Mouse (Mus musculus) forebrain, embryonic 16.5 days (tissue): ENCODE data around the gene Nrbf2. TPM values are rescaled to one million over a fixed set of nuclear protein-coding genes. Genes with fewer than 3 reads are reported as not detected.
A peak's percentile ranks its signal among the peaks of the same experiment; 100 is the strongest.

ENCODE experiments used
- ATAC-seq: fragments of 200-750 bp; cut with Nextera tagmentation; 2 replicates; pipeline ENCODE4 v1.8.0; 2017; ENCODE audit warnings: mild to moderate bottlenecking, moderate library complexity
- H3K27ac ChIP-seq: fragments of 300-500 bp; sonication (generic); 2 replicates; pipeline ENCODE4 v1.5.1; 2014; ENCODE audit warnings: low read length, control low read depth
- H3K27me3 ChIP-seq: fragments of 300-500 bp; sonication (generic); replicated peaks from 2 replicates; pipeline ENCODE4 v1.6.1; 2014; ENCODE audit warnings: low read length; ENCODE audit not compliant: control insufficient read depth, insufficient read depth
- H3K36me3 ChIP-seq: fragments of 300-500 bp; sonication (generic); 2 replicates; pipeline ENCODE4 v1.6.1; 2014; ENCODE audit not compliant: control insufficient read depth, insufficient read depth
- H3K4me1 ChIP-seq: fragments of 300-500 bp; sonication (generic); replicated peaks from 2 replicates; pipeline ENCODE4 v1.6.1; 2014; ENCODE audit warnings: low read length; ENCODE audit not compliant: control insufficient read depth, insufficient read depth
- H3K4me2 ChIP-seq: fragments of 300-500 bp; sonication (generic); 2 replicates; pipeline ENCODE4 v1.6.1; 2014; ENCODE audit warnings: mild to moderate bottlenecking, low read length, control low read depth
- H3K4me3 ChIP-seq: fragments of 300-500 bp; sonication (generic); replicated peaks from 2 replicates; pipeline ENCODE4 v1.5.1; 2014; ENCODE audit warnings: mild to moderate bottlenecking, low read length, control low read depth
- H3K9ac ChIP-seq: fragments of 300-500 bp; sonication (generic); replicated peaks from 2 replicates; pipeline ENCODE4 v1.6.1; 2014; ENCODE audit warnings: low read depth, low read length, control low read depth
- H3K9me3 ChIP-seq: fragments of 300-500 bp; sonication (generic); 2 replicates; pipeline ENCODE4 v1.6.1; 2016; ENCODE audit warnings: low read length; ENCODE audit not compliant: control insufficient read depth
- WGBS: fragments of 180-500 bp; shearing (Covaris S2); extraction: QIAGEN DNeasy Blood & Tissue Kit; methylation state at CpG from one replicate; pipeline ENCODE4 v1.1.7; 2014; 5-methylcytosine and 5-hydroxymethylcytosine counted together
- polyA plus RNA-seq: library from polyadenylated mRNA; unstranded; fragments of >200 nt; fragmentation: Nextera tagmentation; extraction: Ambion mirVana; gene quantifications from 2 replicates; pipeline ENCODE4 v1.2.1, GENCODE M21; 2015

The Nrbf2 gene
- polyA plus RNA-seq, 1 experiment from 2014 or later = 42.5 TPM

- Histone ChIP-seq H3K36me3 (no peaks in the 10 kb centered on the region), H3K9me3 (no peaks in the 10 kb centered on the region), H3K4me3 (no peak overlapping the region), H3K27ac (no peak overlapping the region), H3K4me1 (0 out of 2 replicates have a peak, but pooled peaks cover 3% of the 10 kb centered on the region), H3K4me2 (no peak overlapping the region), H3K27me3 (no peaks in the 10 kb centered on the region), H3K9ac (no peak overlapping the region)
- WGBS = 83% methylated on average over 8 of the region's 8 CpGs
- ATAC-seq = no peak
Observed at GRCm38 (mm10) chr10:67296482-67297152, 11.5 kb upstream of the Nrbf2 start.

- 93% methylated on average over 7 of the region's 7 CpGs for WGBS
Observed at GRCm38 (mm10) chr10:67295938-67296466, 10.9 kb upstream of the Nrbf2 start.

GRCm38 (mm10) chr10:67295331-67295730, 10.2 kb upstream of the Nrbf2 start:
- no peaks in the 10 kb centered on the region for H3K27me3 ChIP-seq
- no peak for ATAC-seq
- H3K4me3 ChIP-seq = no peak overlapping the region
- no peaks in the 10 kb centered on the region for H3K9me3 ChIP-seq
- WGBS = 91% methylated on average over 5 of the region's 5 CpGs
- H3K4me1 ChIP-seq = 0 out of 2 replicates have a peak, but pooled peaks cover 3% of the 10 kb centered on the region
- H3K36me3 ChIP-seq = no peaks in the 10 kb centered on the region
- no peak overlapping the region for H3K9ac ChIP-seq
- no peak overlapping the region for H3K27ac ChIP-seq
- no peak overlapping the region for H3K4me2 ChIP-seq

More at GRCm38 (mm10) chr10:67295938-67296466, 10.9 kb upstream of the Nrbf2 start:
- Histone ChIP-seq H3K27me3 (no peaks in the 10 kb centered on the region), H3K36me3 (no peaks in the 10 kb centered on the region), H3K4me3 (no peak overlapping the region), H3K27ac (no peak overlapping the region), H3K9me3 (no peaks in the 10 kb centered on the region), H3K9ac (no peak overlapping the region), H3K4me2 (no peak overlapping the region), H3K4me1 (0 out of 2 replicates have a peak, but pooled peaks cover 3% of the 10 kb centered on the region)
- no peak for ATAC-seq

- WGBS = 78% methylated on average over 8 of the region's 8 CpGs
- Histone ChIP-seq H3K36me3 (no peaks in the 10 kb centered on the region), H3K9me3 (no peaks in the 10 kb centered on the region), H3K4me1 (no peaks in the 10 kb centered on the region; the same call in 1 of the 2 replicates), H3K4me2 (no peak overlapping the region), H3K27ac (no peak overlapping the region), H3K27me3 (no peaks in the 10 kb centered on the region), H3K9ac (no peak overlapping the region), H3K4me3 (no peak overlapping the region)
- ATAC-seq = no peak
Observed at GRCm38 (mm10) chr10:67291087-67291486, 6.0 kb upstream of the Nrbf2 start.

GRCm38 (mm10) chr10:67290622-67291021, 5.5 kb upstream of the Nrbf2 start:
- no peak for ATAC-seq
- Histone ChIP-seq H3K27ac (no peak overlapping the region), H3K4me3 (no peak overlapping the region), H3K4me1 (peaks cover under 1% of the 10 kb centered on the region; the same call in 1 of the 2 replicates), H3K27me3 (no peaks in the 10 kb centered on the region), H3K4me2 (no peak overlapping the region), H3K9ac (no peak overlapping the region), H3K36me3 (no peaks in the 10 kb centered on the region), H3K9me3 (no peaks in the 10 kb centered on the region)
- 78% methylated on average over 4 of the region's 4 CpGs for WGBS

GRCm38 (mm10) chr10:67287877-67288276, 2.8 kb upstream of the Nrbf2 start:
- Histone ChIP-seq H3K9ac (no peak overlapping the region), H3K4me3 (no peak overlapping the region), H3K27me3 (no peaks in the 10 kb centered on the region), H3K4me2 (no peak overlapping the region), H3K27ac (no peak overlapping the region), H3K4me1 (peaks cover 15% of the 10 kb centered on the region), H3K9me3 (no peaks in the 10 kb centered on the region), H3K36me3 (no peaks in the 10 kb centered on the region)
- WGBS = 69% methylated on average over 3 of the region's 3 CpGs
- no peak for ATAC-seq

- Histone ChIP-seq H3K4me1 (peaks cover 17% of the 10 kb centered on the region), H3K4me3 (peak overlapping the region; percentile 58), H3K9ac (peak overlapping the region; percentile 79), H3K36me3 (no peaks in the 10 kb centered on the region), H3K4me2 (peak overlapping the region; percentile 87), H3K9me3 (no peaks in the 10 kb centered on the region), H3K27ac (peak overlapping the region; percentile 69), H3K27me3 (no peaks in the 10 kb centered on the region)
- peak; percentile 70 for ATAC-seq
- WGBS = under 1% methylated on average over 33 of the region's 41 CpGs
Observed at GRCm38 (mm10) chr10:67284761-67285175, 337 bp downstream of the Nrbf2 start.

- Histone ChIP-seq H3K9ac (peak overlapping the region; percentile 79), H3K4me3 (peak overlapping the region; percentile 58), H3K27me3 (no peaks in the 10 kb centered on the region), H3K4me2 (peak overlapping the region; percentile 87), H3K36me3 (no peaks in the 10 kb centered on the region), H3K27ac (no peak overlapping the region), H3K9me3 (no peaks in the 10 kb centered on the region), H3K4me1 (peaks cover 17% of the 10 kb centered on the region)
- 3% methylated on average over 10 of the region's 10 CpGs for WGBS
- ATAC-seq = no peak; the same call in 1 of the 2 replicates
Observed at GRCm38 (mm10) chr10:67284311-67284710, 794 bp downstream of the Nrbf2 start.

- no peak overlapping the region for H3K4me3 ChIP-seq
- ATAC-seq = no peak
Observed at GRCm38 (mm10) chr10:67283516-67283915, 1.6 kb downstream of the Nrbf2 start.

More at GRCm38 (mm10) chr10:67283516-67283915, 1.6 kb downstream of the Nrbf2 start:
- WGBS = 82% methylated on average over 9 of the region's 9 CpGs
- H3K9ac ChIP-seq = no peak overlapping the region
- H3K9me3 ChIP-seq = no peaks in the 10 kb centered on the region
- no peaks in the 10 kb centered on the region for H3K27me3 ChIP-seq
- H3K4me2 ChIP-seq = peak overlapping the region; percentile 87
- no peak overlapping the region for H3K27ac ChIP-seq
- peaks cover 17% of the 10 kb centered on the region for H3K4me1 ChIP-seq
- no peaks in the 10 kb centered on the region for H3K36me3 ChIP-seq
